Mouse (Mus musculus) inflammation-experienced regulatory T-cells, adult 6 months (primary cell): ENCODE measurements around the gene Tesc. TPM values are rescaled to one million over a fixed set of nuclear protein-coding genes. Genes with fewer than 3 reads are reported as not detected.
A peak's percentile ranks its signal among the peaks of the same experiment; 100 is the strongest.

Experiments used
- ATAC-seq: one replicate; pipeline ENCODE4 v1.8.0; 2017
- polyA plus RNA-seq, 3 experiments: library from polyadenylated mRNA; unstranded; fragments of 100-300 nt; shearing (Covaris generic); gene quantifications; one replicate each; pipeline ENCODE4 v1.2.1; 2017

Gene Tesc
- polyA plus RNA-seq, 3 experiments from 2014 or later, result 3.2 to 6.1 (median 5.5) TPM

GRCm38 (mm10) chr5:118017527-118017926 lies 10.0 kb upstream of the Tesc start:
- ATAC-seq, result no peak

GRCm38 (mm10) chr5:118019905-118020304 lies 7.6 kb upstream of the Tesc start:
- ATAC-seq, result no peak

GRCm38 (mm10) chr5:118023053-118023452 lies 4.5 kb upstream of the Tesc start:
- no peak for ATAC-seq

- no peak for ATAC-seq
Measured at GRCm38 (mm10) chr5:118025880-118026279, 1.7 kb upstream of the Tesc start.

- ATAC-seq, result no peak
Measured at GRCm38 (mm10) chr5:118026343-118026742, 1.2 kb upstream of the Tesc start.

GRCm38 (mm10) chr5:118027101-118027697 lies 344 bp upstream of the Tesc start:
- no peak for ATAC-seq

GRCm38 (mm10) chr5:118028191-118029034 lies 870 bp downstream of the Tesc start:
- peak; percentile 43 for ATAC-seq

- ATAC-seq, result peak; percentile 23
Measured at GRCm38 (mm10) chr5:118029035-118029408, 1.5 kb downstream of the Tesc start.

GRCm38 (mm10) chr5:118029420-118029819 lies 1.9 kb downstream of the Tesc start:
- peak; percentile 85 for ATAC-seq

- ATAC-seq, result no peak
Measured at GRCm38 (mm10) chr5:118030022-118030675, 2.6 kb downstream of the Tesc start.

- ATAC-seq, result no peak
Measured at GRCm38 (mm10) chr5:118031059-118031458, 3.5 kb downstream of the Tesc start.

GRCm38 (mm10) chr5:118031508-118031907 lies 4.0 kb downstream of the Tesc start:
- ATAC-seq, result no peak

GRCm38 (mm10) chr5:118033328-118033727 lies 5.8 kb downstream of the Tesc start:
- ATAC-seq, result no peak

GRCm38 (mm10) chr5:118033740-118034139 lies 6.2 kb downstream of the Tesc start:
- no peak for ATAC-seq

GRCm38 (mm10) chr5:118034632-118035031 lies 7.1 kb downstream of the Tesc start:
- no peak for ATAC-seq

- no peak for ATAC-seq
Measured at GRCm38 (mm10) chr5:118035786-118036185, 8.2 kb downstream of the Tesc start.

GRCm38 (mm10) chr5:118036888-118037797 lies 9.6 kb downstream of the Tesc start:
- ATAC-seq, result peak; percentile 76

GRCm38 (mm10) chr5:118037798-118038484 lies 10.4 kb downstream of the Tesc start:
- ATAC-seq, result peak; percentile 73

- no peak for ATAC-seq
Measured at GRCm38 (mm10) chr5:118039241-118039668, 11.7 kb downstream of the Tesc start.

GRCm38 (mm10) chr5:118042599-118042998 lies 15.1 kb downstream of the Tesc start:
- ATAC-seq, result no peak

- no peak for ATAC-seq
Measured at GRCm38 (mm10) chr5:118043761-118044160, 16.2 kb downstream of the Tesc start.

- ATAC-seq, result no peak
Measured at GRCm38 (mm10) chr5:118044907-118045306, 17.4 kb downstream of the Tesc start.
